Mouse (Mus musculus): ENCODE data around the gene Mthfd1. TPM values are rescaled to one million over a fixed set of nuclear protein-coding genes. Genes with fewer than 3 reads are reported as not detected.

The Mthfd1 gene
- total RNA-seq, 4 experiments from 2014 or later: 42.5 to 45.2 (median 42.9) TPM

DNA sequence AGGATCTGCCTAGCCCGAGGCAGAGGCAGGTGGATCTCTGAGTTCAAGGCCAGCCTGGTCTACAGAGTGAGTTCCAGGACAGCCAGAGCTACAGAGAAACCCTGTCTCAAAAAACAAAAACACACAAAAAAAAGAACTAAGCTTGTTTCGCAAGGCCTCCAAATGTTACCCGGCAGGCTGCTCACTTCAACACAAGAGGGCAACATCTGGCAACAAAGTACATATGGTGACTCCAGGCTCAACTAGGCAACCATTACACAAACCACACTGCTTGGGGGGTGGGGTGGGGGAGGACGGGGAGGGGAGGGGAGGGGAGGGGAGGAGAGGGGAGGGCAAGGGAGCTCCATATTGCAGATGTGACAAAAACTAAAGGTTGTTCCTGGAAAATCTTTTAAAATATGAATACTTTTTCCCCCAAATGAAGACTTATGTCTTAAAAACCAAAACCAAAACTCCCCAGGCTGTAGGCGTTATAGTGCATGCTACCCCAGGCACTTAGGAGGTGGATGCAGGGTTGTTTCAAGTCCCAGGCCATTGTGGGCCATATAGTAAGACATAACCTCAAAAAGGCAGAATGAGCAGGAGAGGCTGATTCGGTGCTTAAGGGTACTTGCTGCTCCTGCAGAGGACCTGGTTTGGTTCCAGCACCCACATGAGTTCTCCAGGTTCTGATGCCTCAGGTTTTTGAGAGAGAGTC, 90.8 kb downstream of the Mthfd1 start:
- no peak for DNase-seq (ENCODE audit: low spot score in 2 of 2)

DNA sequence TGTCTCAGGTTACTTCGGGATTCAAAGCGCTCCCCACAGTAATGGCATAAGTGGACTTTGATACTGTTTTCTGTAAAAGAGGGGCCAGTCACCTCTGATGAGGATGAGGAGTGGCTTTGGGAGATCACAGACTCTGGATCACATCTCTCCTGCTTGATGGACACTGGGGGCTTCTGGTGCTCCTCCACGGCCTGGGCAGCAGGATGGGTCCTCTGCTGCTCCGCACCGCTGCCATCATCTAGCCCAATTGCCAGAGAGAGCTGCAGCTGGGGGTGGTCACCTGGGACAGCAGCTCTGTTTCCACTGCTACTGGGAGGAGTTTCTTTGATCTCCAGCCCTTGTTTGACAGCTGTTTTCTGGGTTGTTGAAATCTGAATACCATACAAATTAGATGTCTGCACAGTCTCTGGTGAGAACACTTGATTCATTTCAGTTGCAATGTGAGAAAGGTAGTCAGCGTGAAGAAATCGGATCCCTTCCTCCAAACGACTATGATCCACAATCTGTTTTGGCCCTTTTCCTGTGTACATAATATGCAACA, 94.7 kb downstream of the Mthfd1 start:
- no peak for DNase-seq (ENCODE audit: low spot score in 2 of 2)

DNA sequence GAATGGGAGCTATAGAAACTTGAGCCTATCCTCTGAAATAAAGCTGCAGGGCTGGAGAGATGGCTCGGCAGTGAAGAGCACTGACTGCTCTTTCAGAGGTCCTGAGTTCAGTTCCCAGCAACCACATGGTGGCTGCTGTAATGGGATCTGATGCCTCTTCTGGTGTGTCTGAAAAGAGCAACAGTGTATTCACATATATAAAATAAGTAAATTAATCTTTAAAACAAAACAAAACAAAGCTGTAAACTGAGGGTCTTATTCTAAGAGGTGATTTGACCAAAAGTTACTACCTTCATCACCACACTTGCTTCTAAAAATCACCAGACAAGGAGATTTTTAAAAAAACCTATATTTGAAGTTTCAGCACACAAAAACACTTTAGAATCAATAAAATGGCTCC, 105.8 kb downstream of the Mthfd1 start:
- DNase-seq (ENCODE audit: low spot score in 2 of 2): no peak

DNA sequence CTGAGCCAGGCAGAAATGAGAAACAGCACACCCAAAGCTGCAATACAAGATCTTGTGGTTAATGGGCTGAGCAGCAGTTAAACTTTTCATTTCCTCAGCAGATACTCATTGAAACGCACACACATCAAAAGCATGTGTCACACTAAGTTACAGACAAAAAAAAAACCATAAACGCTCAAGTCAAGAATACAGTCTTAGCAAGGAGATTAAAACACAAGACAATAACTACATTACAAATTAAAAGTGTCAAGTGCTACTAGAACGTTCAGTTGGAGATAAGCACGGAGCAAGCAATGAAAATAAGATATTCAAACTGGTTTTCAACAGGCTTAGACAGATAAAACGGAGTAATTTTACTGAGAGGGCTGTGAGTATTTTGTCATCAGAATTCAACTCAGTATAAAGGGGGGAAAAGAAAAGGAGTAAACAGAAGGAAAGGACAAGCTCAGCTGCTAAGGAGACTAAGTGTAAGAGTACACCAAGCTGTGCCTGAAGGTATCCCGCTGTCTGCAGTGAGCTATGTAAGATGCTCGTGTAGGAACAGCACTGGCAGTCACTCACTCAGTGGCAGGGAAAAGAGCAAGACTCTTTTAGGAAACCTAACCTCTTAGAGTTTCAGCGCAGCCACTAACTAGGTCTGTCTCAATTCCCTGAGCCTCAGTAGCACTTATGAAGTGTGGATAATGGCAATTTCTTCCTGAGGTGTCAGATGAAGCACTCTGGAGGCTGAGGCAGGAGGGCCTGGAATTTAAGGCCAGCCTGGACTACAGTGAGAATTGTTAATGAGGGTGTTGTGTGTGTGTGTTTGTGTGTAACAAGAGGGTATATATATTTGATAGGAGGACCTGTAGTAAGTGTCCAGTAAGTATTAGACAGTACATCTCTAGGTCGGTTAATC, 106.6 kb downstream of the Mthfd1 start:
- DNase-seq (ENCODE audit: low spot score in 2 of 2): no peak

DNA sequence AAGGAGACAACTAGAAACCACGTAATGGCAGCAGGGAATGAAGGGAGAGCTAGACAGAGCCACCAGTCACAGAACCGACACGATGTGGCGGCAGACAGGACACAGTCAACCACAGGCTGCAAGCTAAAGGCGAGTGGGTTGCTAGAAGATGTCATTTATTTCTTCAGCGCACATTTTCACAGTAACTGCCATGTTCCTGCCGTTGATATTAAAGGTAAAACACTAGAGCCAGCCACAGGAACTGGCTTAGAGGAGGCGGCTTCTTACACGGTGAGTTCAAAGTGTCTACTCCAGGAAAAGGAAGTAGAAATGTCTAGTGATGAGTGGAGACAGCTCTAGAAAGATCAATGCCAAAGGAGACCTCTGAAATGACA, 107.2 kb downstream of the Mthfd1 start:
- no peak for DNase-seq (ENCODE audit: low spot score in 2 of 2)

DNA sequence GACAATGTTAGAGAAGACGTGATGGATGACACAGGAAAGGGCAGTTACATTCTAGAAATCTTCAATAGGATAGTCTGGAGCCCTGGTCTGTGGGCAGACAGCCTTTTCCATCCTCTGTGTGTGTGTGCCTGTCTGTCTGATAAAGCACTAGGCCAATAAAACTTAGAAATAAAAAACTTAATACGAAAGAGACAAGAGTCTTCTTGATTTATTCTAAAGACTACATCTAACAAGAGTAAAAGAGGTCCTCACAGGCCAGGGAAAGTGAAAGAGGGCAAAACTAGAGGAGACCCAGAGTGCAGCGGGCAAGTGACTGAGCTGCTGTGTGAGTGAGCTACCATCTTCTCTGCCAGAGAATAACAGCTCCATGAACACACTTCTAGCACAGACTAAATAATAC, 111.2 kb downstream of the Mthfd1 start:
- DNase-seq (ENCODE audit: low spot score in 2 of 2): no peak

DNA sequence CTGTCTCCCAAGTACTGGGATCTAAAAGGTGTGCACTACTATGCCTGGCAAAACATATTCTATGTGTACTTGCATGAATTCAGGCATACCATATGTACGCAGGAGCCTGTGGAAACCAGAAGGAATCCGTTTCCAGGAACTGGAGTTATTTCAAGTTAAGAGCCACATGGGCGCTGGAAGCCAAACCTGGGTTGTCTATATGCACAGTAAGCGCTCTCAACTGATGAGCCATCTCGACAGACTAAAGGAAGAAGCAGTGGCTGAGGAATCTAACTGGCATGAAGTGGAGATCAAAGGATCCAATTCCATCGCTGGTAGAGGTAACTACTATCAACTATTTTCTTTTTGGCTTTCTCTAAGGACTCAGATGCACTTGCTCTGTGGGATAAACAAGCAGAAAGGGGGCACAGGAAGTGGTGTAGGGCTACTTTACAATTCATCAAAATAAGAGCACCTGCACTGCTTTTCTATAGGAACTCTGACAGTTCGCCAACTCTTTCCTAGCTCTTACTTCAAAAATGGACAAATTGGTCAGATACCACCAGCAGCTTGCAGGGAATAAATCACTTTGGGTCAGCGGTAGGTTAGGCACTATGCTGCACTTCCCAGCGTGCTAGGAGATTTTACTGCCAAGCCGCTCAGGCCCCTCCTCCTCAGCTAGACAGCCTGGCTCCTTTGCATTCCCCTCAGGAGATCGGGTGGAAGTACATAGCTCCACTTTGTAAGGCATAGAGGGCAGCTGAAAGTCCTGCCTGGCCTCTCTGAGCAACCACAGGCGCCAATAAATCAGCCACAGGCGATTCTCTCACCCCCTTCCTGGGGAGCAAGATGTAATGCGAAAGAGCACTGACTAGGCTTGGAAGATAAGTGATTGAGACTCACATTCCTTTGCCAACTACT, 112.2 kb downstream of the Mthfd1 start:
- no peak for DNase-seq (ENCODE audit: low spot score in 2 of 2)

DNA sequence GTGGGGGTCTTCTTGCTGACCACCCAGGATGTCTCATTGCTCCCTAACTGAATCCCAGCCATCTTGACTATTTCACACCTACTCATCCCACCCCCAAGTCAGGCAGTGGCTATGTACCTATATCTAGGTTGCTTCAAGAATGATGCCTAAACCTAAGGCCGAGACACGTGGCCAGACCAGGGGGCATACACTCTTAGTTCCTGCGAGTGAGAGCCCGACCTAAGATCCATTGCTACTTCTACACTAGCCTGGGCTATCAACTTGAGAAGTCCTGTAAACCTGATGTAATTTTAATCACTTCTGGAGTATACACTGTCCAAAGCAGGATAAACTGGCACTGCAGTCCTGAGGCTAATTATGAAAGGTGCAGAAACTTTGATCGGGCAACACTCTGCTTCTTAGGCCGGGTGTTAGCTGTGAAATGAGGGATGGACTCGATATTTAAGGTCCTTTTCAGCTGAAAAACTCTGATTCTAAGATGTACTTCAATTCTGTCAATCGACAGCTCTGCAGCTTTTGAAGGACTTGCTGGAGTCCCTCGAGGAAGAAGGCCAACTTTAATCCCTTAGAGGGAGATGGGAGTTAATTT, 113.2 kb downstream of the Mthfd1 start:
- peak in 1 of 2 experiments; percentile 31 for DNase-seq (ENCODE audit: low spot score in 2 of 2)

DNA sequence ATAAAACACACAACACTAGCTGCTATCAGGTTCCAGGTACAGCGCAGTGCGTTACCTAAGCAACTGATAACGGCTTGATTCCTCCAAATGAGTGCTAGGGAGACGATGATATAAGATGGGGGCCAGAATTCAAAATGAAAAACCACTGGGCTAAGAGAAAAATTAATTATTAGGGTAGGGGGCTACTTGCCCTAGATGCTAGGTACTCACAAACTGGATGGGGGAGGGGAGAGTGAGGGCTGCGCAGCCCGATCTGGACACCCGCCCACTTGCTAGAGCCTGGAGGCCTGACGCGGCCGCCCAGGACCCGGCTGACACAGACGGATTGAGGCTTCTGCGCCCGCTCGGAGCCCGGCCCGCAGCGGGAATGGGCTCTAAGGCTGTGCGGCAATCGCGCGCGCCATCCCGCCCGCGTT, 113.7 kb downstream of the Mthfd1 start:
- peak in 1 of 2 experiments; percentile 46 for DNase-seq (ENCODE audit: low spot score in 2 of 2)

Other genes with a start within 250 kb of the Mthfd1 start
- gene Esr2, start 78.0 kb upstream of the Mthfd1 start, total RNA-seq (2022): under 1 TPM; 0.33 to 0.63 (median 0.59) TPM
- not detected for gene Tex21, start 8.6 kb upstream of the Mthfd1 start, total RNA-seq (2022)
- gene Akap5, start 69.6 kb downstream of the Mthfd1 start, total RNA-seq (2022): 10 to 100 TPM; 87.0 to 91.3 (median 88.8) TPM
- 10 to 100 TPM; 19.0 to 22.6 (median 20.8) TPM for gene Zbtb25, start 114.3 kb downstream of the Mthfd1 start, total RNA-seq (2022)
- 1 to 10 TPM; 5.4 to 6.0 (median 5.6) TPM for gene Zbtb1, start 115.0 kb downstream of the Mthfd1 start, total RNA-seq (2022)
- gene Hspa2, start 148.9 kb downstream of the Mthfd1 start, total RNA-seq (2022): 10 to 100 TPM; 52.3 to 62.4 (median 61.0) TPM
- gene Ppp1r36, start 162.2 kb downstream of the Mthfd1 start, total RNA-seq (2022): 1 to 10 TPM in 3 of 4 experiments, under 1 TPM in 1; 0.74 to 2.7 (median 1.8) TPM